Mouse (Mus musculus) embryonic facial prominence, embryonic 15.5 days (tissue): Measurements from ENCODE around the gene Ifnar1. TPM values are rescaled to one million over a fixed set of nuclear protein-coding genes. Genes with fewer than 3 reads are reported as not detected.

Source experiments
- ATAC-seq: fragments of 200-750 bp; cut with Nextera tagmentation; 2 replicates; pipeline ENCODE4 v1.8.0; 2017; ENCODE audit warnings: low read depth, moderate TSS enrichment; ENCODE audit not compliant: insufficient number of reproducible peaks, low FRiP score, low TSS enrichment
- H3K27ac ChIP-seq: fragments of 300-500 bp; sonication (generic); replicated peaks from 2 replicates; pipeline ENCODE4 v1.5.1; 2015; ENCODE audit warnings: mild to moderate bottlenecking, inconsistent platforms
- H3K27me3 ChIP-seq: fragments of 300-500 bp; sonication (generic); 2 replicates; pipeline ENCODE4 v1.6.1; 2015; ENCODE audit warnings: inconsistent platforms
- H3K36me3 ChIP-seq: fragments of 300-500 bp; sonication (generic); 2 replicates; pipeline ENCODE4 v1.6.1; 2015; ENCODE audit warnings: mild to moderate bottlenecking, inconsistent platforms
- H3K4me1 ChIP-seq: fragments of 300-500 bp; sonication (generic); 2 replicates; pipeline ENCODE4 v1.6.1; 2015; ENCODE audit warnings: inconsistent platforms
- H3K4me2 ChIP-seq: fragments of 300-500 bp; sonication (generic); replicated peaks from 2 replicates; pipeline ENCODE4 v1.6.1; 2015; ENCODE audit warnings: mild to moderate bottlenecking, inconsistent platforms
- H3K4me3 ChIP-seq: fragments of 300-500 bp; sonication (generic); replicated peaks from 2 replicates; pipeline ENCODE4 v1.5.1; 2015; ENCODE audit warnings: mild to moderate bottlenecking, inconsistent platforms
- H3K9ac ChIP-seq: fragments of 300-500 bp; sonication (generic); 2 replicates; pipeline ENCODE4 v1.6.1; 2015; ENCODE audit warnings: inconsistent platforms
- H3K9me3 ChIP-seq: fragments of 300-500 bp; sonication (generic); replicated peaks from 2 replicates; pipeline ENCODE4 v1.6.1; 2016; ENCODE audit warnings: inconsistent platforms
- WGBS: fragments of 180-500 bp; shearing (Covaris S2); methylation state at CpG from one replicate; pipeline ENCODE4 v1.1.7; 2015; 5-methylcytosine and 5-hydroxymethylcytosine counted together
- polyA plus RNA-seq: library from polyadenylated mRNA; unstranded; fragments of >200 nt; fragmentation: Nextera tagmentation; extraction: Ambion mirVana; gene quantifications from 2 replicates; pipeline ENCODE4 v1.2.1, GENCODE M21; 2015

The Ifnar1 gene
- polyA plus RNA-seq, 1 experiment from 2014 or later = 57.4 TPM

GRCm38 (mm10) chr16:91531856-91532255, 46.8 kb downstream of the Ifnar1 start:
- no peak overlapping the region for H3K9ac ChIP-seq
- H3K4me2 ChIP-seq = no peak overlapping the region
- H3K4me3 ChIP-seq = no peak overlapping the region
- H3K9me3 ChIP-seq = no peaks in the 10 kb centered on the region
- H3K27ac ChIP-seq = no peak overlapping the region
- no peaks in the 10 kb centered on the region for H3K4me1 ChIP-seq
- ATAC-seq = no peak
- 70% methylated on average over 6 of the region's 6 CpGs for WGBS
- no peaks in the 10 kb centered on the region for H3K36me3 ChIP-seq
- no peaks in the 10 kb centered on the region for H3K27me3 ChIP-seq

- ATAC-seq = no peak
- H3K4me2 ChIP-seq = no peak overlapping the region
Measured at GRCm38 (mm10) chr16:91532429-91532828, 47.4 kb downstream of the Ifnar1 start.

GRCm38 (mm10) chr16:91533097-91534001, 48.3 kb downstream of the Ifnar1 start:
- no peak for ATAC-seq
- no peak overlapping the region for H3K4me2 ChIP-seq
- H3K36me3 ChIP-seq = no peaks in the 10 kb centered on the region
- no peaks in the 10 kb centered on the region for H3K4me1 ChIP-seq
- no peak overlapping the region for H3K9ac ChIP-seq
- no peaks in the 10 kb centered on the region for H3K27me3 ChIP-seq
- H3K4me3 ChIP-seq = no peak overlapping the region
- no peaks in the 10 kb centered on the region for H3K9me3 ChIP-seq
- 64% methylated on average over 23 of the region's 23 CpGs for WGBS
- no peak overlapping the region for H3K27ac ChIP-seq

More at GRCm38 (mm10) chr16:91532429-91532828, 47.4 kb downstream of the Ifnar1 start:
- no peaks in the 10 kb centered on the region for H3K36me3 ChIP-seq
- no peaks in the 10 kb centered on the region for H3K9me3 ChIP-seq
- WGBS = 57% methylated on average over 2 of the region's 2 CpGs
- H3K27ac ChIP-seq = no peak overlapping the region
- no peaks in the 10 kb centered on the region for H3K27me3 ChIP-seq
- H3K4me1 ChIP-seq = no peaks in the 10 kb centered on the region
- H3K9ac ChIP-seq = no peak overlapping the region
- H3K4me3 ChIP-seq = no peak overlapping the region

- WGBS = 49% methylated on average over 13 of the region's 13 CpGs
- no peak overlapping the region for H3K4me2 ChIP-seq
- H3K9me3 ChIP-seq = no peaks in the 10 kb centered on the region
- no peak overlapping the region for H3K4me3 ChIP-seq
- H3K27ac ChIP-seq = no peak overlapping the region
- no peak for ATAC-seq
- no peak overlapping the region for H3K9ac ChIP-seq
- no peaks in the 10 kb centered on the region for H3K36me3 ChIP-seq
- no peaks in the 10 kb centered on the region for H3K4me1 ChIP-seq
- H3K27me3 ChIP-seq = no peaks in the 10 kb centered on the region
Measured at GRCm38 (mm10) chr16:91534477-91534876, 49.4 kb downstream of the Ifnar1 start.

GRCm38 (mm10) chr16:91534888-91535287, 49.9 kb downstream of the Ifnar1 start:
- no peak for ATAC-seq
- Histone ChIP-seq H3K36me3 (no peaks in the 10 kb centered on the region), H3K4me1 (no peaks in the 10 kb centered on the region), H3K27ac (no peak overlapping the region), H3K4me3 (no peak overlapping the region), H3K27me3 (no peaks in the 10 kb centered on the region), H3K9me3 (no peaks in the 10 kb centered on the region), H3K9ac (no peak overlapping the region), H3K4me2 (no peak overlapping the region)
- WGBS = 75% methylated on average over 6 of the region's 6 CpGs

- H3K36me3 ChIP-seq = no peaks in the 10 kb centered on the region
- H3K9me3 ChIP-seq = no peaks in the 10 kb centered on the region
- no peak overlapping the region for H3K4me3 ChIP-seq
- WGBS = 78% methylated on average over 6 of the region's 6 CpGs
- ATAC-seq = no peak
- H3K4me1 ChIP-seq = 0 out of 2 replicates have a peak, but pooled peaks cover under 1% of the 10 kb centered on the region
- no peak overlapping the region for H3K4me2 ChIP-seq
- H3K9ac ChIP-seq = no peak overlapping the region
- H3K27me3 ChIP-seq = no peaks in the 10 kb centered on the region
- no peak overlapping the region for H3K27ac ChIP-seq
Measured at GRCm38 (mm10) chr16:91536372-91536771, 51.3 kb downstream of the Ifnar1 start.

- H3K4me2 ChIP-seq = no peak overlapping the region
- H3K4me3 ChIP-seq = no peak overlapping the region
- whole genome bisulfite sequencing = 79% methylated on average over 3 of the region's 3 CpGs
- H3K9ac ChIP-seq = no peak overlapping the region
- no peak overlapping the region for H3K27ac ChIP-seq
- H3K9me3 ChIP-seq = no peaks in the 10 kb centered on the region
- H3K4me1 ChIP-seq = 0 out of 2 replicates have a peak, but pooled peaks cover 6% of the 10 kb centered on the region
- no peaks in the 10 kb centered on the region for H3K36me3 ChIP-seq
- no peaks in the 10 kb centered on the region for H3K27me3 ChIP-seq
- no peak for ATAC-seq
Measured at GRCm38 (mm10) chr16:91537065-91537464, 52.0 kb downstream of the Ifnar1 start.

GRCm38 (mm10) chr16:91538051-91538450, 53.0 kb downstream of the Ifnar1 start:
- no peaks in the 10 kb centered on the region for H3K27me3 ChIP-seq
- H3K9me3 ChIP-seq = no peaks in the 10 kb centered on the region
- 59% methylated on average over 6 of the region's 6 CpGs for WGBS
- no peak overlapping the region for H3K9ac ChIP-seq
- H3K4me3 ChIP-seq = no peak overlapping the region
- peak overlapping the region; percentile 24; the same call in 1 of the 2 replicates for H3K27ac ChIP-seq
- no peaks in the 10 kb centered on the region for H3K36me3 ChIP-seq
- 0 out of 2 replicates have a peak, but pooled peaks cover 6% of the 10 kb centered on the region for H3K4me1 ChIP-seq
- ATAC-seq = no peak
- no peak overlapping the region for H3K4me2 ChIP-seq

GRCm38 (mm10) chr16:91538513-91538912, 53.5 kb downstream of the Ifnar1 start:
- H3K27me3 ChIP-seq = no peaks in the 10 kb centered on the region
- H3K36me3 ChIP-seq = no peaks in the 10 kb centered on the region
- no peak for ATAC-seq
- 39% methylated on average over 9 of the region's 9 CpGs for WGBS
- peak overlapping the region; percentile 24; the same call in 1 of the 2 replicates for H3K27ac ChIP-seq
- H3K4me3 ChIP-seq = no peak overlapping the region
- 0 out of 2 replicates have a peak, but pooled peaks cover 6% of the 10 kb centered on the region for H3K4me1 ChIP-seq
- no peak overlapping the region for H3K9ac ChIP-seq
- no peaks in the 10 kb centered on the region for H3K9me3 ChIP-seq
- no peak overlapping the region for H3K4me2 ChIP-seq

- Histone ChIP-seq H3K27ac (no peak overlapping the region), H3K27me3 (no peaks in the 10 kb centered on the region), H3K36me3 (no peaks in the 10 kb centered on the region), H3K9me3 (no peaks in the 10 kb centered on the region), H3K4me3 (no peak overlapping the region), H3K9ac (no peak overlapping the region), H3K4me2 (peak overlapping the region; percentile 32), H3K4me1 (peaks cover 19% of the 10 kb centered on the region)
- ATAC-seq = no peak
- 26% methylated on average over 10 of the region's 10 CpGs for WGBS
Measured at GRCm38 (mm10) chr16:91541573-91542081, 56.6 kb downstream of the Ifnar1 start.

- Histone ChIP-seq H3K36me3 (no peaks in the 10 kb centered on the region), H3K4me3 (no peak overlapping the region)
- 88% methylated on average over 1 of the region's 1 CpGs for WGBS
Measured at GRCm38 (mm10) chr16:91543619-91544018, 58.6 kb downstream of the Ifnar1 start.

More at GRCm38 (mm10) chr16:91543619-91544018, 58.6 kb downstream of the Ifnar1 start:
- Histone ChIP-seq H3K27ac (no peak overlapping the region), H3K4me2 (no peak overlapping the region), H3K9me3 (no peaks in the 10 kb centered on the region), H3K4me1 (peaks cover 30% of the 10 kb centered on the region), H3K9ac (no peak overlapping the region), H3K27me3 (no peaks in the 10 kb centered on the region)
- ATAC-seq = no peak
